Mouse (Mus musculus) adrenal gland (tissue): Measurements from ENCODE around the gene Bbs9.

Experiments
- intact Hi-C: fragments of 180-260 bp; cut with DNase I; formaldehyde crosslinking; loops from one replicate; pipeline ENCODE4 v1.15.1; 2025

The Bbs9 gene

GRCm38 (mm10) chr9:22683786-22684185 is 208.3 kb downstream of the Bbs9 start:
- intact Hi-C loops, result no loop called here

- intact Hi-C loops, result no loop called here
Measured at GRCm38 (mm10) chr9:22686765-22687472, 211.4 kb downstream of the Bbs9 start.

- intact Hi-C loops, result no loop called here
Measured at GRCm38 (mm10) chr9:22690234-22690633, 214.7 kb downstream of the Bbs9 start.

DNA sequence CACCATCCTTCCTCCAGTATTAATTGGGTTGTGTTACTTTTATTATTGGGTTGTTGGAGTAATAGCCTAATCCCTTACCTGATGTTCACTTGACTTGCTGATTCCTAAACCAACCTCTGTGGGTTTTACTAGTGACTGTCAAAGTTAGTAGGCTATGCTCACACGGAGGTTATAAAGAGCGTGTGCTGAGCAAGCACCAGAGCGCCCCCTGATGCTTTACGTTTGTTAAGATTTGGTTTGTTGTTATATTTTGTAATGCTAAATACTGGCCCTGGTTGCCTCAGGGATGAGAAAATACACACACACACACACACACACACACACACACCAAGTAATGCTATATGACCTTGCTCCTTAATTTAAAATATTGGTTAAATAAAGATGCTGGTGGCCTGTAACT is 219.9 kb downstream of the Bbs9 start:
- intact Hi-C loops, result no loop called here

DNA sequence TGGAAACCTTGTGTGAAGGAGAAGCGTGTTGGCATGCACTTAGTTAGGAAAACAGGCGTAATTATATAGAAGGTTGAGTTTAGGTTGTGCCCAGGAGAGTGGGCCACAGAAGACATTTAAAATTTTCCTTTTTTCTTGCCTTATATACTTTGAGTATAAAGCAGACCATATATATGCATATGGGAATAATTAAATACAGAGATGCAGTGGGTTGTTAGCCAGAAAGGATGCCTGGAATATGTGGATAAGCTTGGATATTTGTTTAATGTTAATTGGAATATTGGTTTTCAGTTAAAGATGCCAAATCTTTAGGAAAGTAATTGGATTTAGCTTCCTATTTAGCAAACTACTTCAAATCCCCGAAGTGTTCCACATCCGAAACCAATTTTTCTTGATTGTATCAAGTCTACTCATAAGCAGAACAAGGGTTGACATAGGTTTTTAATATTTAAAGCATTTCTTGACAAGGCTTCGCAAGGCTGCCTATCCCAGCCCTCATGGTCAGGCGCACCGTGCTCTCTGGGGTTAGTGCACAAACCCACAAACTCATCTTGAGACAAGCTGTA is 221.4 kb downstream of the Bbs9 start:
- intact Hi-C loops, result no loop called here

GRCm38 (mm10) chr9:22697811-22698210 is 222.3 kb downstream of the Bbs9 start:
- intact Hi-C loops, result no loop called here

DNA sequence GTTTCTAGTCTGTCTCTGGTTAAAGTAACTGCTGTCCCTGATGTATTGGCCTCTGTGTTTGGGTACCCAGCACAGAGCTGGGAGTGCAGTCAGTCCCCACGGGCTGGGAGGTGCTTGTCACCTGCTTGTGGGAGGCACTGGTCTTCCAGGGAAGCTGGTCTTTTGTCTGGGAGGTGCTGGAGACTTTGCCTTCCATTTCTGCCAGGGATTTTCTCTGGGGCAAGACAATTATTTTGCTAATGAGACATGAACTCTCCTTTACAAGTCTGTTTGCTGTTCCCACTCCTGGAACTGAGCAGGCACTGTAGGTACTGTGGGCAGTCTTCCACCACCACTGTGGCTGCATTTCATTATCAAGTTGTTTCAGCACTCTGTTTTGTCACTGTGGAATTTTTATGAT is 223.0 kb downstream of the Bbs9 start:
- intact Hi-C loops, result no loop called here

GRCm38 (mm10) chr9:22702065-22702611 is 226.6 kb downstream of the Bbs9 start:
- intact Hi-C loops, result loop anchor here (10.0 kb wide), 1 partner anchor 147 kb away; no protein-coding TSS in a partner anchor

DNA sequence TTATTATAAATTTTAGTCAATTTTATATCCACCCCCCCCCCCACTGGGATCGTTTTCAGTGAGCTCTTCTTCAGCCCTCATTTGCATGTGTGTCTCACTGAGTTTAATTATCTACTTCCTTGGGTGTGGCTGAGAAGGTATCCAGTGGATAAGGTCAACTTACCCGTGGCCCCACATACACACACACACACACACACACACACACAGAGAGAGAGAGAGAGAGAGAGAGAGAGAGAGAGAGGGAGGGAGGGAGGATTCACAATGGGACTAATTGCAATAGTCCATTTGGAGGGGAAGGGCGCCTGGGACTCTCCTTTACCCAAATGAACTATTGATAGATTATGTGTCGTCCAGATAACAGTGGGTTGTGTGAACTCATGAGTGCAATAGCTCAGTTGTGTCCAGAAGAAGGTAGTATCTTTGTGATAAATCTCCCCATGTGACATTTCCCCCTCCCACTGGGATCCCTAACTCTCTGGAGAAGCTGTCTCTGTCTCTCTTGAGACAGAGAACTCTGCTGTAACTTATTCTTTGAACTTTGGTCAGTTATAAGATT is 227.4 kb downstream of the Bbs9 start:
- intact Hi-C loops, result loop anchor here (10.0 kb wide), 1 partner anchor 148 kb away; no protein-coding TSS in a partner anchor

DNA sequence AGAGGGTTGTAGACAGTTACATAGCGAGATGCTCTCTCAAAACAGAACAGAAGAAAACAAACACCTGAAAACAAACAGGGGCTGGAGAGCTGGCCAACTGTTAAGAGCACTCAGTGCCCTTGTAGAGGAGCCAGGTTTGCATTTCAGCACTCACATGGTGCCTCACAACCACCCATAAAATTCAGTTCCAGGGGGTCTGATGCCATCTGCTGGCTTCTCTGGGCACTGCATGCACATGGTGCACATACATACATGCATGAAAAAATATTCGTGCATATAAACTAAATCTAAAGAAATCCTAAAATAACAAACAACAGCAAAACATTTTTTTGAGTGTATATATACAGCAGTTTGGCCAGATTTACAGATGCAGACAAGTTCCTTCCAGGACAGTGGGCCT is 228.0 kb downstream of the Bbs9 start:
- intact Hi-C loops, result loop anchor here (10.0 kb wide), 1 partner anchor 149 kb away; no protein-coding TSS in a partner anchor

DNA sequence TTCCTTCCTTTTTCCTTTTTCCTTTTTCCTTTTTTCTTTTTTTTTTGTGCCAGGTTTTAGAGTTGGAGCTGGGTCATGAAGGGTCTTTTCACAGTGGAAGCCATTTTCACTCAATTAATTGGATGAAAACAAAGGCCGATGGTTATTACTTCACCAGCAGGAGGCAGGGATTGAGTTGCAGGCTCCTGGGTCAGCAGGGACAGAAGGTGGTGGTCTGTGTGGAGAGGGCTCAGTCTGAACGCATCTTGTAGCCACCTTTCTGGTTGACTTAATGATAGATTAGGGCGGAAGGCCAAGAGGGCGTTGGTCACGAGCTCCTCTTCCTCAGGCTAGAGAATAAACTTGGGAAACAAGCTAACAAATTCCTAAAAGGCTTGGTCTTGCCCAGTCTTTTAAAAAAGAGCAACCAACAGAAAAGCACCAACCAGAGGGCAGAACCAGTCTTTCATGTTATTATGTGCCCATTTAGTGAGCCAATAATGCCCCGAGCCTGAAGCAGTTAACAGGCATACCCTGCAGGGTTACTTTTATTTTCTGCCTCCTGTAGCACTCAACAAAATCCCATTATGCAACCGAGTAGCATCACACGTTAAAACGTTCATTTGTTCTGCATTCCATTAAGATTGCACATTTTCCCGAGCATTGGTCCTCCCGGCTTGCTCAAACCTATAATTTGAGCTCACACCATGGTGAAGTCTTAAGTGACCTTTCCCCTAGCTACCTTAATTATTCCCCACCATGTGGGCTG is 231.8 kb downstream of the Bbs9 start:
- intact Hi-C loops, result loop anchor here (10.0 kb wide), 1 partner anchor 153 kb away; no protein-coding TSS in a partner anchor

GRCm38 (mm10) chr9:22708970-22709726 is 233.6 kb downstream of the Bbs9 start:
- intact Hi-C loops, result loop anchor here (10.0 kb wide), 1 partner anchor 154 kb away; no protein-coding TSS in a partner anchor

GRCm38 (mm10) chr9:22710032-22710431 is 234.5 kb downstream of the Bbs9 start:
- intact Hi-C loops, result loop anchor here (10.0 kb wide), 2 partner anchors 505 to 545 kb away; no protein-coding TSS in a partner anchor

DNA sequence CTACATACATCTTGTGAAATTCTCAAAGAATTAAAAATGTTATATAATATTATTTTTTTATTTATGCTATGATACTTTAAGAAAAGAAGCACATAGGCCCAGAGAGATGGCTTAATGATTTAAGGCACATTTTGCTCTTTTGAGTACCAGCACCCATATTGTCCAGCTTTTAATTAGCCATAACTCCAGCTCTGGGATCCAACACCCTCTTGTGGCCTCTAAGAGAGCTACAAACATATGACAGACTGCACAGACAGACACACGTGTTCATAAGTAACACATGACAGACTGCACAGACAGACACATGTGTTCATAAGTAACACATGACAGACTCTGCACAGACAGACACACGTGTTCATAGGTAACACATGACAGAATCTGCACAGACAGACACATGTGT is 235.8 kb downstream of the Bbs9 start:
- intact Hi-C loops, result loop anchor here (10.0 kb wide), 2 partner anchors 503 to 543 kb away; no protein-coding TSS in a partner anchor

GRCm38 (mm10) chr9:22712743-22713142 is 237.2 kb downstream of the Bbs9 start:
- intact Hi-C loops, result loop anchor here (10.0 kb wide), 2 partner anchors 502 to 542 kb away; no protein-coding TSS in a partner anchor

- intact Hi-C loops, result loop anchor here (10.0 kb wide), 2 partner anchors 502 to 542 kb away; no protein-coding TSS in a partner anchor
Measured at GRCm38 (mm10) chr9:22713286-22713685, 237.8 kb downstream of the Bbs9 start.

GRCm38 (mm10) chr9:22717583-22717982 is 242.1 kb downstream of the Bbs9 start:
- intact Hi-C loops, result loop anchor here (10.0 kb wide), 2 partner anchors 497 to 537 kb away; no protein-coding TSS in a partner anchor

- intact Hi-C loops, result loop anchor here (10.0 kb wide), 2 partner anchors 497 to 537 kb away; no protein-coding TSS in a partner anchor
Measured at GRCm38 (mm10) chr9:22718174-22718823, 242.8 kb downstream of the Bbs9 start.

- intact Hi-C loops, result no loop called here
Measured at GRCm38 (mm10) chr9:22732646-22733045, 257.1 kb downstream of the Bbs9 start.

- intact Hi-C loops, result no loop called here
Measured at GRCm38 (mm10) chr9:22734954-22735353, 259.4 kb downstream of the Bbs9 start.
